Mouse (Mus musculus) embryonic fibroblast, embryonic 13.5 days (primary cell): Measurements from ENCODE around the gene Slc7a11.

ENCODE experiments used
- CTCF ChIP-seq: IDR thresholded peaks from 2 replicates; pipeline ENCODE4 v1.5.1; 2011; ENCODE audit warnings: mild to moderate bottlenecking, control low read depth, low read length, moderate library complexity, borderline replicate concordance; ENCODE audit not compliant: insufficient read depth
- POLR2A ChIP-seq: IDR thresholded peaks from 2 replicates; pipeline ENCODE4 v1.6.1; 2011; ENCODE audit warnings: low read depth, mild to moderate bottlenecking, control low read depth, low read length, moderate library complexity

DNA sequence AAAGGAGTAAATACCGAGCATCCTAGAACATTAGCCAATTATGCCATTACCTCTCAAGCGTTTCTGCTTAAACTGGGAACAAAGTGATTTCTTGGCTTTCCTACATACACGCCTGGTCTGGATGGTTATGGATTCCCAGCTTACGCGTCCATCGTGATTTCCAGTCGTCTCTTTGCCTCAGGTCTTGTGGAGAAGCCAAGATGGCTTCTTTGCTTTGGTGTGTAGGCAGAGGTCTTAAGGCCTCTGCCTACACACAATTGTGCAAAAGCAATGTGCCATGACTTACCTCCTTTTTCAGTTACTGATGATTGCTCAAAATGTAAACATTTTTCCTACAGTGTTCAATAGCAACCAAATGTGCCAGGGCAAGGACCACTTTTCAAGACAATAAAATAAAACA lies 119.5 kb downstream of the Slc7a11 start:
- no peak for TF ChIP-seq CTCF
- TF ChIP-seq POLR2A: no peak
